In genomic region chr7:31050921-31051320, GRCm38 (mm10) we compare ENCODE assay signal across 8 mouse cellular contexts. TPM values are rescaled to one million over a fixed set of nuclear protein-coding genes. Genes with fewer than 3 reads are reported as not detected.
DNase-seq lines count a peak whose midpoint lies in the region; ATAC-seq and TF ChIP-seq lines count a peak whose summit lies in the region.

No protein-coding gene starts in this region.

- TF ChIP-seq CTCF in intestine, postnatal 0 days (IDR thresholded peaks at IDR 0.05; ENCODE audit: low read depth): no peak

- H3K36me3 ChIP-seq in embryonic facial prominence, embryonic 11.5 days (replicated peaks; ENCODE audit: control insufficient read depth, insufficient read depth, low read depth, low read length): no peaks in the 10 kb centered on the region
- no peaks in the 10 kb centered on the region for H3K36me3 ChIP-seq in intestine, postnatal 0 days (ENCODE audit: control insufficient read depth, insufficient read depth)
- no peaks in the 10 kb centered on the region for H3K36me3 ChIP-seq in neural tube, embryonic 15.5 days

- peaks cover 47% of the 10 kb centered on the region for H3K27me3 ChIP-seq in embryonic facial prominence, embryonic 11.5 days (ENCODE audit: control insufficient read depth, insufficient read depth, low read length)
- H3K27me3 ChIP-seq in intestine, postnatal 0 days (replicated peaks; ENCODE audit: control insufficient read depth, insufficient read depth, low read length): peaks cover 47% of the 10 kb centered on the region
- H3K27me3 ChIP-seq in neural tube, embryonic 15.5 days (replicated peaks): peaks cover 47% of the 10 kb centered on the region

- ATAC-seq in embryonic facial prominence, embryonic 11.5 days (replicated peaks; ENCODE audit: insufficient number of reproducible peaks, low FRiP score, low TSS enrichment, low read depth): no peak
- no peak for ATAC-seq in intestine, postnatal 0 days
- ATAC-seq in neural tube, embryonic 15.5 days (ENCODE audit: low FRiP score): peak; percentile 31; the same call in 1 of the 2 replicates

- no peaks in the 10 kb centered on the region for H3K9me3 ChIP-seq in embryonic facial prominence, embryonic 11.5 days (replicated peaks; ENCODE audit: control insufficient read depth, low read length)
- no peaks in the 10 kb centered on the region for H3K9me3 ChIP-seq in intestine, postnatal 0 days (ENCODE audit: control insufficient read depth)
- H3K9me3 ChIP-seq in neural tube, embryonic 15.5 days (replicated peaks): no peaks in the 10 kb centered on the region

- peak overlapping the region; percentile 29; the same call in 1 of the 2 replicates for H3K4me2 ChIP-seq in embryonic facial prominence, embryonic 11.5 days (ENCODE audit: low read depth, low read length)
- H3K4me2 ChIP-seq in intestine, postnatal 0 days (replicated peaks; ENCODE audit: low read depth): 0 out of 2 replicates have a peak overlapping the region, but pooled peaks have one; percentile 32
- peak overlapping the region; percentile 65 for H3K4me2 ChIP-seq in neural tube, embryonic 15.5 days

- no peak overlapping the region; the same call in 1 of the 2 replicates for H3K9ac ChIP-seq in embryonic facial prominence, embryonic 11.5 days (replicated peaks; ENCODE audit: low read length)
- H3K9ac ChIP-seq in intestine, postnatal 0 days (ENCODE audit: low read depth, low read length): no peak overlapping the region
- H3K9ac ChIP-seq in neural tube, embryonic 15.5 days (replicated peaks): peak overlapping the region; percentile 63

- H3K4me1 ChIP-seq in embryonic facial prominence, embryonic 11.5 days (ENCODE audit: control insufficient read depth, insufficient read depth, low read length): peaks cover 17% of the 10 kb centered on the region
- H3K4me1 ChIP-seq in intestine, postnatal 0 days (replicated peaks; ENCODE audit: control insufficient read depth, insufficient read depth, low read length): no peaks in the 10 kb centered on the region
- H3K4me1 ChIP-seq in neural tube, embryonic 15.5 days: peaks cover 51% of the 10 kb centered on the region

- DNase-seq in left cerebral cortex, adult 18-20 months (ENCODE audit: low spot score in 2 of 2): peak; percentile 69 to 70
- DNase-seq in left cerebral cortex, adult 11 months (ENCODE audit: low spot score): no peak
- DNase-seq in embryonic facial prominence, embryonic 11.5 days (ENCODE audit: low spot score): no peak
- DNase-seq in embryo, embryonic 9.5 days (ENCODE audit: extremely low spot score): no peak
- no peak for DNase-seq in ovary, postnatal 10 days (ENCODE audit: low spot score)
- no peak for DNase-seq in gastrocnemius, postnatal 4 days (ENCODE audit: low spot score in 2 of 2)

- 2% methylated on average over 9 of the region's 9 CpGs for WGBS in embryonic facial prominence, embryonic 11.5 days
- WGBS in intestine, postnatal 0 days: 5% methylated on average over 9 of the region's 9 CpGs
- WGBS in neural tube, embryonic 15.5 days: 2% methylated on average over 9 of the region's 9 CpGs

- no peak overlapping the region for H3K27ac ChIP-seq in embryonic facial prominence, embryonic 11.5 days (replicated peaks; ENCODE audit: low read depth, low read length)
- no peak overlapping the region for H3K27ac ChIP-seq in intestine, postnatal 0 days (ENCODE audit: low read depth, low read length)
- H3K27ac ChIP-seq in neural tube, embryonic 15.5 days (replicated peaks): peak overlapping the region; percentile 57

- H3K4me3 ChIP-seq in embryonic facial prominence, embryonic 11.5 days (ENCODE audit: low read depth, low read length): peak overlapping the region; percentile 18
- peak overlapping the region; percentile 18; the same call in 1 of the 2 replicates for H3K4me3 ChIP-seq in intestine, postnatal 0 days (ENCODE audit: low read depth, low read length)
- H3K4me3 ChIP-seq in neural tube, embryonic 15.5 days (replicated peaks): peak overlapping the region; percentile 52

RNA-seq across cellular contexts. Expression of gene Fxyd7, which starts 0.3 kb away (rescaled TPM):
- total RNA-seq in left cerebral cortex, adult 18-20 months (2021): 100 to 1,000 TPM; 148 to 187 TPM
- polyA plus RNA-seq in embryonic facial prominence, embryonic 11.5 days (2014; fragmentation: Nextera tagmentation; extraction: Ambion mirVana): 8.7 and 11.2 TPM in 2 replicates
- 15.2 and 16.2 TPM in 2 replicates for polyA plus RNA-seq in intestine, postnatal 0 days (2015; fragmentation: Nextera tagmentation; extraction: Ambion mirVana)
- polyA plus RNA-seq in neural tube, embryonic 15.5 days (2015; fragmentation: Nextera tagmentation; extraction: Ambion mirVana): 357 and 417 TPM in 2 replicates
- total RNA-seq in gastrocnemius, postnatal 4 days (2021): 1 to 10 TPM; 2.3 to 3.8 TPM

RNA-seq across cellular contexts. Expression of gene Fxyd1, which starts 6.1 kb away (rescaled TPM):
- 10 to 100 TPM; 74.1 to 90.2 TPM for total RNA-seq in left cerebral cortex, adult 18-20 months (2021)
- polyA plus RNA-seq in embryonic facial prominence, embryonic 11.5 days (2014; fragmentation: Nextera tagmentation; extraction: Ambion mirVana): 11.8 and 12.0 TPM in 2 replicates
- 78.9 and 83.1 TPM in 2 replicates for polyA plus RNA-seq in intestine, postnatal 0 days (2015; fragmentation: Nextera tagmentation; extraction: Ambion mirVana)
- polyA plus RNA-seq in neural tube, embryonic 15.5 days (2015; fragmentation: Nextera tagmentation; extraction: Ambion mirVana): 26.8 and 36.9 TPM in 2 replicates
- 100 to 1,000 TPM; 587 to 732 TPM for total RNA-seq in gastrocnemius, postnatal 4 days (2021)

RNA-seq across cellular contexts. Expression of gene Lgi4, which starts 8.2 kb away (rescaled TPM):
- 10 to 100 TPM; 32.9 to 35.9 TPM for total RNA-seq in left cerebral cortex, adult 18-20 months (2021)
- polyA plus RNA-seq in embryonic facial prominence, embryonic 11.5 days (2014; fragmentation: Nextera tagmentation; extraction: Ambion mirVana): 1.2 and 1.5 TPM in 2 replicates
- 0.70 and 0.78 TPM in 2 replicates for polyA plus RNA-seq in intestine, postnatal 0 days (2015; fragmentation: Nextera tagmentation; extraction: Ambion mirVana)
- 1.3 and 1.7 TPM in 2 replicates for polyA plus RNA-seq in neural tube, embryonic 15.5 days (2015; fragmentation: Nextera tagmentation; extraction: Ambion mirVana)
- 1 to 10 TPM; 7.9 to 9.6 TPM for total RNA-seq in gastrocnemius, postnatal 4 days (2021)

RNA-seq across cellular contexts. Expression of gene Fxyd5, which starts 8.6 kb away (rescaled TPM):
- total RNA-seq in left cerebral cortex, adult 18-20 months (2021): 10 to 100 TPM; 35.5 to 36.7 TPM
- polyA plus RNA-seq in embryonic facial prominence, embryonic 11.5 days (2014; fragmentation: Nextera tagmentation; extraction: Ambion mirVana): 10.3 and 12.5 TPM in 2 replicates
- polyA plus RNA-seq in intestine, postnatal 0 days (2015; fragmentation: Nextera tagmentation; extraction: Ambion mirVana): 18.2 and 19.3 TPM in 2 replicates
- 22.2 and 27.8 TPM in 2 replicates for polyA plus RNA-seq in neural tube, embryonic 15.5 days (2015; fragmentation: Nextera tagmentation; extraction: Ambion mirVana)
- total RNA-seq in gastrocnemius, postnatal 4 days (2021): 10 to 100 TPM; 21.2 to 23.0 TPM

RNA-seq across cellular contexts. Expression of gene Fxyd3, which starts 25.6 kb away (rescaled TPM):
- 1 to 10 TPM in 1 of 2 experiments, not detected in 1; 1.2 TPM for total RNA-seq in left cerebral cortex, adult 18-20 months (2021)
- polyA plus RNA-seq in embryonic facial prominence, embryonic 11.5 days (2014; fragmentation: Nextera tagmentation; extraction: Ambion mirVana): 11.8 TPM in 2 replicates
- 40.4 and 48.0 TPM in 2 replicates for polyA plus RNA-seq in intestine, postnatal 0 days (2015; fragmentation: Nextera tagmentation; extraction: Ambion mirVana)
- 0.79 and 14.6 TPM in 2 replicates for polyA plus RNA-seq in neural tube, embryonic 15.5 days (2015; fragmentation: Nextera tagmentation; extraction: Ambion mirVana)
- total RNA-seq in gastrocnemius, postnatal 4 days (2021): 1 to 10 TPM; 2.7 to 4.9 TPM

Comparison
In these comparisons a context has a peak if more than half of its experiments do, and no peak if none do; other contexts are left out.
1. DNase-seq: peak in left cerebral cortex, adult 18-20 months (2 of 2); none in left cerebral cortex, adult 11 months (single experiment), embryonic facial prominence, embryonic 11.5 days (single experiment), embryo, embryonic 9.5 days (single experiment), ovary, postnatal 10 days (single experiment) and gastrocnemius, postnatal 4 days (0 of 2).
2. RNA of gene Fxyd7, which starts 0.3 kb away (polyA plus RNA-seq): 357 to 417 TPM in neural tube, embryonic 15.5 days; 15.2 to 16.2 TPM in intestine, postnatal 0 days and 8.7 to 11.2 TPM in embryonic facial prominence, embryonic 11.5 days; every median in the first group is over 10 times any median in the second.
3. Peak in every context shown above with its lines, with median percentiles within 50 percentile points of each other: H3K4me2 ChIP-seq and H3K4me3 ChIP-seq.